Mouse (Mus musculus) stomach, postnatal 0 days (tissue): ENCODE data around the gene Ptprq.

Source experiments
- CTCF ChIP-seq: IDR thresholded peaks from 2 replicates; pipeline ENCODE4 v1.5.1; 2016; ENCODE audit warnings: antibody characterized with exemption, low read depth, mild to moderate bottlenecking, moderate library complexity
- EP300 ChIP-seq: optimal IDR thresholded peaks from 2 replicates; pipeline ENCODE3; 2016; ENCODE audit warnings: antibody characterized with exemption

DNA sequence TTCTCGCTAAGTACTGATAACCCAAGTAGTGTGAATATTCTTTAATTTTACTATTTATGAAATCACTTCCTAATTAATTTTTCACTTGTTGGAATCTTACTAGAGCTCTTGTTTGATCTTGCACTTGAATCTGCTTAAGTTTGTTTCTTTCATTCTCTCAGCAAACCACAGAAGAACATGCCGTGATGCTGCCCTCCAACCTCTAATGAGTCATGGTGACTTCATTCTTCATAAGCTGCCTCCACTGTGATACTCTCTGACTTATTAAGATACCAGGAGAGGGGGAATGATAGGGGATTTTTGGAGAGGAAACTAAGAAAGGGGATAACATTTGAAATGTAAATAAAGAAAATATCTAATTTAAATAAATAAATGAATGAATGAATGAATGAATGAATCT lies 60.7 kb downstream of the Ptprq start:
- TF ChIP-seq CTCF (no peak), EP300 (no peak)
